Mouse (Mus musculus) megakaryocyte progenitor cell, adult 5-6 weeks (primary cell): ENCODE measurements at regions not wholly inside any gene's neighbourhood (a gene's known extent, or its start where the extent isn't known, plus 50 kb on each side); places are given as distances from the start of the nearest gene placed in this dataset.
A peak's percentile ranks its signal among the peaks of the same experiment; 100 is the strongest.
"Not testable (repeated sequence)": the region's sequence is repeated elsewhere in the genome, so short reads cannot be mapped to it uniquely, and the experiment has no call there.

Experiments
- ATAC-seq: replicated peaks from 2 replicates; pipeline ENCODE4 v1.8.0; 2016; ENCODE audit warnings: mild to moderate bottlenecking, moderate TSS enrichment, inconsistent platforms; ENCODE audit not compliant: poor library complexity

GRCm38 (mm10) chr11:52460190-52460780 is 64.1 kb downstream of the 9530068E07Rik start:
- no peak for ATAC-seq

- peak; percentile 64 for ATAC-seq
Measured at GRCm38 (mm10) chr11:52471128-52471527, 74.9 kb downstream of the 9530068E07Rik start.

GRCm38 (mm10) chr11:52480111-52480510 is 83.9 kb downstream of the 9530068E07Rik start:
- ATAC-seq, result not testable (repeated sequence)

GRCm38 (mm10) chr11:52480694-52481093 is 84.5 kb downstream of the 9530068E07Rik start:
- not testable (repeated sequence) for ATAC-seq

- ATAC-seq, result not testable (repeated sequence)
Measured at GRCm38 (mm10) chr11:52483534-52483933, 87.3 kb downstream of the 9530068E07Rik start.

GRCm38 (mm10) chr11:52488538-52488937 is 92.3 kb downstream of the 9530068E07Rik start:
- not testable (repeated sequence) for ATAC-seq

GRCm38 (mm10) chr11:52493336-52493735 is 97.1 kb downstream of the 9530068E07Rik start:
- no peak for ATAC-seq

- ATAC-seq, result no peak
Measured at GRCm38 (mm10) chr11:52496908-52497307, 100.7 kb downstream of the 9530068E07Rik start.

GRCm38 (mm10) chr11:52502759-52503365 is 106.6 kb downstream of the 9530068E07Rik start:
- ATAC-seq, result no peak

- ATAC-seq, result no peak
Measured at GRCm38 (mm10) chr11:52511831-52512297, 115.6 kb downstream of the 9530068E07Rik start.

- 0 out of 2 replicates have a peak, but pooled peaks have one; percentile 26 for ATAC-seq
Measured at GRCm38 (mm10) chr11:52517330-52517729, 121.1 kb downstream of the 9530068E07Rik start.

GRCm38 (mm10) chr11:52519877-52520276 is 123.6 kb downstream of the 9530068E07Rik start:
- no peak for ATAC-seq

- no peak for ATAC-seq
Measured at GRCm38 (mm10) chr11:52521879-52522278, 125.7 kb downstream of the 9530068E07Rik start.

GRCm38 (mm10) chr11:52522384-52522783 is 126.2 kb downstream of the 9530068E07Rik start:
- no peak for ATAC-seq

- peak; percentile 34; the same call in 1 of the 2 replicates for ATAC-seq
Measured at GRCm38 (mm10) chr11:52523191-52523590, 127.0 kb downstream of the 9530068E07Rik start.

GRCm38 (mm10) chr11:52523671-52524070 is 127.4 kb downstream of the 9530068E07Rik start:
- no peak for ATAC-seq

GRCm38 (mm10) chr11:52525446-52525845 is 129.2 kb downstream of the 9530068E07Rik start:
- ATAC-seq, result no peak

- ATAC-seq, result no peak
Measured at GRCm38 (mm10) chr11:52526306-52526705, 130.1 kb downstream of the 9530068E07Rik start.

GRCm38 (mm10) chr11:52533379-52533778 is 137.2 kb downstream of the 9530068E07Rik start:
- no peak for ATAC-seq

- no peak for ATAC-seq
Measured at GRCm38 (mm10) chr11:52534586-52534985, 138.4 kb downstream of the 9530068E07Rik start.

GRCm38 (mm10) chr11:52536211-52536610 is 140.0 kb downstream of the 9530068E07Rik start:
- no peak for ATAC-seq

GRCm38 (mm10) chr11:52536841-52537240 is 140.6 kb downstream of the 9530068E07Rik start:
- no peak for ATAC-seq
